Mouse (Mus musculus): Measurements from ENCODE around the gene Xpnpep3.

Gene Xpnpep3

DNA sequence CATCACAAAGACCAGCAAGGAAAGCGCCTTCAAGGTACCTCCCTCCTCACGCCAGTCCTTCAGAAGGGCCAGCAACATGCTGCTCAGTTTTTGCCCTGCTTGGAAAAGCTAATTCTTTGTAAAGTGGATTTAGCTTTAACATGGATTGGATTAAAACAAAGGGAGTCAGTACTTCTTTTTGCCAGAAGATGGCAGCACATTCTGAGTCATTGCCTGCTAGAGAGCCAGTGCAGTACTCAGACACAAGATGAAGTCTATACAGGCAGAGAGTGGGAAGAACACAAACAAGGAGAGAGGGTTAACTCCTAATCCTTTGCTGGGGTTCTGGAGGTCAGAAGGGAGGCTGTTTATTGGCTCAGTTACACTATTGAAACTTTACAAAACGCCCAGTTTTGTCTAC lies 48.5 kb downstream of the Xpnpep3 start:
- TF ChIP-seq GATA4 (IDR thresholded peaks at IDR 0.05; ENCODE audit: insufficient replicate concordance, low read length) = no peak

DNA sequence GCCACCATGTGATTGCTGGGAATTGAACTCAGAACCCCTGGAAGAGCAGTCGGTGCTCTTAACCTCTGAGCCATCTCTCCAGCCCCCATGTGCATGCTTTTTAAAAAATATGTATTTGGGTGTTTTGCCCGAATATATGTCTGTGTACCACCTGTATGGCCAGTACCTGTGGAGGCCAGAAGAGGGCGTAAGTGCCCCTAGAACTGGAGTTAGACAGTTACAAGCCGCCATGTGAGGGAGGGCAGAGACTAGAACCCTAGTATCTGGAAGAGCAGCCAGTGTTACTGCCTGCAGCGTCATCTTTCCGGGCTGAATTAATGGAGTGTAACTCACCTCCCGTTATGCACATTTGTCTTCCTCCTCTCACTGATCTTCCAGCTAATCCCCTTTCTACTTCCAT lies 61.6 kb downstream of the Xpnpep3 start:
- TF ChIP-seq GATA4 (IDR thresholded peaks at IDR 0.05; ENCODE audit: insufficient replicate concordance, low read length) = no peak

DNA sequence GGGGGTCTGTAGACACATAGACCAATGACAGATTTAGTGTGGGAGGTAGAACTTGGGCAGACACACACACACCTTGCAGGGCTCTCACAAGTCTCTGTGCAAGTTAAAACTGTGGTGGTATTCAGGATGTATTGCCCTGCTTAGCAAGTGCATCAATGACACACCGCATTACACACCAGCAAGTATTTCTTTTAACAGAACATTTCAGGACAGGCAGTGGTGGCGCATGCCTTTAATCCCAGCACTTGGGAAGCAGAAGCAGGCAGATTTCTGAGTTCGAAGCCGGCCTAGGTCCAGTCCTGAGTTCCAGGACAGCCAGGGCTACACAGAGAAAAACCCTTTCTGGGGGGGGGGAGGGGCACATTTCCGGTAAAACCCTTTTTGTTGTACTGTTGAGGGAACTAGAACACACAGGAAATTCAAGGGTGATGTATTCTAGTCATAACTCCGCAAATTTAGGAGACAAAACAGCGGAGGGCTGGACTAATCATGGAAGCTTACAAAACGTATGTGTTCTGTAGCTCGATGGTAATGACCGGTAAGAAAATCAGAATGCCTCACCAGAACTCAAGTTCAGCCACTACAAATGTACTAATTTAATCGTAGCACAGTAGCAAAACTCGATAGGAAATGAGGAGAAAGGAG lies 65.2 kb downstream of the Xpnpep3 start:
- no peak for TF ChIP-seq GATA4 (IDR thresholded peaks at IDR 0.05; ENCODE audit: insufficient replicate concordance, low read length)

DNA sequence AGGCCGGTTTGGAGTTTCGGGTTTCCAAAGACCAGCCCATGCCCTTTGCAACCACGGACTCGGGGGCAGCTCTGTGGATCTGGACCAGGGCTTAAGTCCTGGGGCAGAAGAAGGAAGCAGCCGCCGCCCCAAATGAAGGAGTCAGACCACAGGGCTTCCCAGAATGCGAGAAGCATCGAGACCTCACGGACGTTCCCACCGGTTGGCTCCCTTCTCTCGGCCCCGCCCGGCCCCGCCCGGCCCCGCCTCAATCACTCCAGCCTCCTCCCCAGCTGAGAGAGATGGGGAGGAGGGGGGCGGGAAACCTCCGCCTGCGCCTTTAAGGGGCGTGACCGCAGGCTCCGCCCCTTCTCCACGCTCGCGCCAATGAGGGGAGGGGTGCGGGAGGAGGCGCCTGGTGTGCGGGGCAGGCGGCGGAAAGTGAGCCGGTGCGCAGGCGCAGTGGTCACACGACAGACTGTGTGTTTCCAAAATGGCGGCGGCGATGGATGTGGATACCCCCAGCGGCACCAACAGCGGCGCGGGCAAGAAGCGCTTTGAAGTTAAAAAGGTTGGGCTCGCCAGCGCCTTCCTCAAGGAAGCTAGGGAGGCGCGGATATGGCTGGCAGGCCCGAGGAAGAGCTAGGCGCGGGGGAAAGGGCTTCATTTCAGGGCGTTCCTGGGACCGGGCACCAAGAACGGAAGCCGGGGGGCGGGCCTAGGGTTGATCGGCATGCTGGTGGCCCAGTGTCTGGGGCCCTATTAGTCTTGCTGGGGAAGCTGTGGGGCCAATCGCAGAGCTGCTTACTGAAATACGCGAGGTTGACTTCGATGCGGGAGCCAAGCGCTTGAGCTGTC lies 66.2 kb downstream of the Xpnpep3 start, which contains the start of gene Rbx1:
TSS of gene Rbx1 (plus strand) at position 396 of the 837 bp plus-strand sequence.
- TF ChIP-seq GATA4 (IDR thresholded peaks at IDR 0.05; ENCODE audit: insufficient replicate concordance, low read length) = no peak; the same call in 1 of the 2 replicates

DNA sequence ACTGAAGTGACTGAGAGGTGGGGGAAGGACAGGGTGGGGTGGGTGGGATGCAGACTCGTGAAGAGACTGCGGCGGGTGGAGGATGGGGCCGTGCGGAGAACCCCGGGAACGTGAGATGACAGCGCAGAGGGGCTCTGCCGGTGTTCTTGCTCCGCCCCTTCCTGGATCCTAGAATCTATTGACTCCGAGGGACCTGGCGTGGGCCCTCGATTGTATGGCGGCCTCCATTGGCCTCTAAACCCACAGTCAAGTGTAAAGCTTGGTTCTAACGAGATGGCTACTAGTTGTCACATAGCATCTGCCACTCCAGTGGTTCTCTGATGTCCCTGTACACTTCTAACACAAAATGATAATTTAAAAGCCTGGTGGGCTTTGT lies 66.8 kb downstream of the Xpnpep3 start:
- no peak for TF ChIP-seq GATA4 (IDR thresholded peaks at IDR 0.05; ENCODE audit: insufficient replicate concordance, low read length)

DNA sequence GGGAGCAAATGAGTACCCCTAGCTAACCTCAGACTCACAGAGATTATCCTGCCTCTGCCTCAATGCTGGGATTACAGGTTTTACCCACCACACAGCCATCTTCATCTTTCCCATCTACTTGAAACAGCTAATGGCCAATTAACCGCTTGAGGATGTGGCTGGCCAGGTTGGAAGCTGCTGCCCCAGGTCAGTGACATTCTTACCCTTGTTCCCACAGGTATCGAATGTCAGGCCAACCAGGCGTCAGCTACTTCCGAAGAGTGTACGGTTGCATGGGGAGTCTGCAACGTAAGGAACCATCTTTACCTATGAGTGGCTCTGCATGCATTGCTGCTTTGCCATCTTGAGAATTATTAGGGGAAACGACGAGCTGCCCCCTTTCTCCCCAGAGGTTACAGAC lies 70.8 kb downstream of the Xpnpep3 start:
- no peak for TF ChIP-seq GATA4 (IDR thresholded peaks at IDR 0.05; ENCODE audit: insufficient replicate concordance, low read length)

DNA sequence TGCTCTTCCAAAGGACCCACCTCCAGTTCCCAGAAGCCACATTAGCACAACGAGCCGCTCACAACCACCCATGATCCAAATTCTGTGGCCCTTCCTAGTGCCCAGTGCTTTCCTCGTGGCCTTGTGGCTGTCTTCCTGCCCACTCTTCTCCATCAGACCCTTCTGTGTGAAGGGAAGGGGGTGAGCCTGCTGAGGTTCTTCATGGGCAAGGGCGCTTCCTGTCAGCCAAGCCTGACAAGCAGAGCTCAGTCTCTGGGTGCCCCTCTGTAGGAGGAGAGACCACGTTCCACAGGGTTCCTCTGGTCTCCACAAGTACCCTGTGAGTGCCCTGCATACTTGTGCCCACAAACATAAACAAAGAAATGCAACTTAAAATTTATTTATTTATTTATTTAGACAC lies 72.3 kb downstream of the Xpnpep3 start:
- no peak for TF ChIP-seq GATA4 (IDR thresholded peaks at IDR 0.05; ENCODE audit: insufficient replicate concordance, low read length)

DNA sequence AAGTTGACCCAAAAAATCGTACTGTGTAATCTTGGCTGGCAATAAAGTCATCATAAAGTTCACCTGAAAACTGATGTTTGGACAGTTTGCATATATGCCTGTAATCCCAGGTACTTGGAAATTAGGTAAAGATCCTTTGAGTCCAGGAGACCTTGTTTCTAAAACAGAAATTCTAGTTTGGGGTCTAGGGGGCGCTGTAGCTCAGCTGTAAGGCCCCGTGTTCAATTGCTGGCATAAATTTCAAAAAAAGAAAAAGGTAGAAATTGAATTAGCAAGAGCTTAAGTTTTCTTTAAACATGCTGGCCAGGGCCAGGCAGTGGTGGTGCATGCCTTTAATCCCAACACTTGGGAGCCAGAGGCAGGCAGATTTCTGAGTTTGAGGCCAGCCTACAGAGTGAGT lies 75.7 kb downstream of the Xpnpep3 start:
- no peak for TF ChIP-seq GATA4 (IDR thresholded peaks at IDR 0.05; ENCODE audit: insufficient replicate concordance, low read length)

DNA sequence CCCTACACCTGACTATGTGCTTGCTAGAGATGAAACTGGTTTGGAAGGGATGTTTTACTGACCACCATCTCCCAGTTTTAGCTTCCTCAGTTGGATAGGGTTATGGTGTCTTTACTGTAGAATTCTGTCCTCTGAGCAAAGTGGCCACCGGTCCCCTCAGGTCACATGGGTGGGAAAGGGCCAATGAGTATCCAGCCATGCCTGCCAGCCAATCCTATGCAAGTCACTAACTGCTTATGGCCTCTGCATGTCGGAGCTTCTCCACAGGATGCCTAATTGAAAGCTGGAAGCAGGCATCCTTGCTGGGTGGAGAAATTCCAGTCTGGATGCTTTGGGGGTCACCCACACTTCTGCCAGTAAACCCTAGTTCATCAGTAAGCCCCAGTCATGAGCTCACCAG lies 76.7 kb downstream of the Xpnpep3 start:
- TF ChIP-seq GATA4 (IDR thresholded peaks at IDR 0.05; ENCODE audit: insufficient replicate concordance, low read length) = no peak

DNA sequence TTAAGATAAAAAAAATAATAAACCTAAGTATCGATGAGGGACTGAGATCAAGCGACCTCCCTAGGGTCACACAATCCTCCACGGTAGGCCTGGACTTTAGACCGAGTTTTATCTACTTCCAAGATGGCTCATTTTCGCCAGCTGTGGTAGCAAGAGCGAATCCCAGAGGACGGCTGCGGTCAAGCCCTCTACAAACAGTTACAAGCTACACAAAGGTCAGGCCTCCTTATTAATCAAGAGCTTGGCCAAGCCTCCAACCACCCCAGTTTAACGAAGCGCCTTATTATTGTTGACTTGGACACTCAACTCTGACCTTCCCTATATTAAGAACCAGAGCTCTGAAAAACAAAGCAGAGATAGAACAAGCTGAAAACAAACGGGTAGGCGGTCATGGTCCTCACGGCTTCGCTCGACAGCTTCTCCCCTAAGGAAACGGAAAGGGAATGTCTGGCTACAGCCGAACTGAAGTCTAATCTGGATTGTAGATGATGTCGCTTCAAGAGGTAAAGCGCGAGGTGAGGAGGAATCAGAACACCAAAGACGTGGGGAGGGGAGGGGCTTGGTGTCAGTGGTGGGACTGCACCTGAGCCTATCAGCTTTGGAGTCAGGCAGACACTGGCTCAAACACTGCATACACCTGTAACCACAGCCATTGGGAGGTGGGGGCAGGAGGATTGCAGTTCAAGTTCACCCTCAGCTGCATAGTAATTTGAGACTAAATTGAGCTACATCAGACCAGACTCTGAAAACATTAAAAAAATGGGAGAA lies 79.7 kb downstream of the Xpnpep3 start:
- TF ChIP-seq GATA4 (IDR thresholded peaks at IDR 0.05; ENCODE audit: insufficient replicate concordance, low read length) = no peak

DNA sequence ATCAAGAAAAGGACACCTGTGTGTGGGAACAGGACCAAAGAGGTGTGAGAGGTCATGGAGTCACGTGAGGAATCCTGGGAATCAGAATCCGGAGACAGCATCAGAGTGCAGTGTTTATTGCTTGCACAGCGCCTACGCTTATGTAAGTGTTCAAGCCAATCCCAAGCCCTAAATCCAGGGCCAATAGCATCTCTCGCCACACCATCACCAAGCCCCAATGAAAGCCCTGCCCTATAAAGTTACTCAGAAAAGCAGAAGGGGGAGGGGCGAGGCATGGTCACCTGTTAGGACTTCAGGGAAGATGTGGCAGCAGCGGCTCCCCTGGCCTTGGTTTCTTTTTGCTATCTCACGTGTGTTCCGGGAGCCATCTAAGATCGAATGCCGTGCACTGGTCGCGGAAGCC lies 81.0 kb downstream of the Xpnpep3 start:
- TF ChIP-seq GATA4 (IDR thresholded peaks at IDR 0.05; ENCODE audit: insufficient replicate concordance, low read length) = no peak

DNA sequence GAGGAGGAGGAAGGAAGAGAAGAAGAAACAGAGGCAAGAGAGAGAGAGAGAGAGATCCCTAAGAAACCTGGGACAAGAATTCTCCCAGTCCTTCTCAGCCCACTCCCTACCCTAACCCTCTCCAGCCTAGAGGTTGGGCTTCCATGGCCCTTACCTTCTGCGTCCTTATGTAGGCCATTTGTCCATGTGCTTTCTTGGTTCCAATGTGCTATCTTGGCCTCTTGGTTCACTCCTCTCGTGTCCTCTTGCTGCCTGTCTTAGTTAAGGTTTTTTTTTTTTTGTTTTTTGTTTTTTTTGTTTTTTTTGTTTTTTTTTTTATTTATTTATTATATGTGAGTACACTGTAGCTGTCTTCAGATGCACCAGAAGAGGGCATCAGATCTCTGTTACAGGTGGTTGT lies 83.0 kb downstream of the Xpnpep3 start:
- TF ChIP-seq GATA4 (IDR thresholded peaks at IDR 0.05; ENCODE audit: insufficient replicate concordance, low read length) = no peak

DNA sequence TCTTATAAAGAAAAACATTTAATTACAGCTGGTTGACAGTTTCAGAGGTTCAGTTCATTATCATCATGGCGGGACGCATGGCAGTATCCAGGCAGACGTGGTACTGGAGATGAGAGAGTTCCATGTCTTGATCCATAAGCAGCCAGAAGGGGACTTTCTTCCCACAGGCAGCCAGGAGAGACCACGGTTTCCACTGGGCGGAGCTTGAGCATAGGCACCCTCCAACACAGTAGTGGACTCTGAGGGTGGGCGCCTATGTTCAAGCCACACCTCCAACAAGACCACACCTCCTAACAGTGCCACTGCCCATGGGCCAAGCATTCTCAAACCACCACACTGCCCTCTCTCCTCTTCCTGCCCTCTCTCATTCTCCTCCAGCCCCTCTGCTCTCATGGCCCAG lies 83.8 kb downstream of the Xpnpep3 start:
- TF ChIP-seq GATA4 (IDR thresholded peaks at IDR 0.05; ENCODE audit: insufficient replicate concordance, low read length) = no peak

DNA sequence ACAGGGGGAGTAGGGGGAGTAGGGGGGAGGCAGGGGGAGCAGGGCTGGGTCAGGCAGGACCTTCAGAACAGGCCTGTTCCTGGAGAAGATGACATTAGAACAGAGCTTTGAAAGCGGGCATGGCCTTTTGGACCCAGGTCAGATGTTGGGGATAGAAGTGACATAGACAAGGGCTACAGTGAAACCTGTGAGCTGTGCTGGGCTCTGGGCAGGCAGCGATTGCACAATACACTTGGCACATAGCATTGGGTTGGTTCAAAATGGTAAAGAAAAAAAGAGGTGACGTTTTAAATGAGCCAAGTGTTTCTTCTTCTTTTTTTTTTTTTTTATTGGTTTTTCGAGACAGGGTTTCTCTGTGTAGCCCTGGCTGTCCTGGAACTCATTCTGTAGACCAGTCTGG lies 85.5 kb downstream of the Xpnpep3 start:
- no peak for TF ChIP-seq GATA4 (IDR thresholded peaks at IDR 0.05; ENCODE audit: insufficient replicate concordance, low read length)

DNA sequence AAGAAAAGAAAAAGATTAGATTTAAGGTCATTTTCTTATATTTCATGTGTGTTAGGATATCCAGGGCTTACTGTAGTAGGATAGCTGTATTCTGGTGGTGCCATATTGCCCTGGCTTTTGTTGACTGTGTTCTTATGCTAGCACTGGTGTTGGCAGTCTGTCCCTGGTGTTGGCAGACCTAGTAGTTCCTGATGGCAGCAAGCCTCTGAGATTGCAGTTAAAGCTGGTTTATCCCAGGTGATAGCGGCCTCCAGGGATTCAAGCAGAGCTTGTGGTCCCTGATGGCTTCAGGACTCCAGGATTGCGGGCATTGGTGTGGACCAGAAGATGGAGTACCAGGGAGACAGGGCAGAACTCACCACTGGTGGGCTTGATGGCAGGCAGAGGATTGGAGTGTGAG lies 103.5 kb downstream of the Xpnpep3 start:
- TF ChIP-seq GATA4 (IDR thresholded peaks at IDR 0.05; ENCODE audit: insufficient replicate concordance, low read length) = no peak

DNA sequence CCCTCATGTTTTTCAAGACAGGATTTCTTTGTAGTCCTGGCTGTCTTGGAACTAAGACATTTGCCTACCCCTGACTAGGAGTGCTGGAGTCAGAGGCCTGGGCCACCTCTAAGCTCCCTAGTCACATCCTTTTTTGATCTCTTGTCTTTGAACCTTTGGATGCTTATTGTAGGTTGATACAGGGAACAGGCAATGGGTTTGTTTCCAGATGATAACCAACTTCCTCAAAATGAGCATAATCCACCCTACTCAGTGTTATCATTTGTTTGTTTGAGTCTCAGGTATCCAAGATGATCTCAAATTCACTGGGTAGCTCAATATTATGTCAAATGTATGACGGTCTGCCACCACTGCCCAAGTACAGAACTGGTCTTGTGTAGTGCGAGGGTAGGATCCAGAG lies 104.1 kb downstream of the Xpnpep3 start:
- TF ChIP-seq GATA4 (IDR thresholded peaks at IDR 0.05; ENCODE audit: insufficient replicate concordance, low read length) = no peak

Measured in liver, adult (tissue).